Mouse (Mus musculus) mesoderm, embryonic 11.5 days (tissue): ENCODE results near the gene Cd274.
"Not testable (repeated sequence)": the region's sequence is repeated elsewhere in the genome, so short reads cannot be mapped to it uniquely, and the experiment has no call there.

Experiments
- DNase-seq: peaks from one replicate; pipeline ENCODE4 v3.0.0-alpha.2; 2012; ENCODE audit warnings: low read depth, low spot score

The Cd274 gene

DNA sequence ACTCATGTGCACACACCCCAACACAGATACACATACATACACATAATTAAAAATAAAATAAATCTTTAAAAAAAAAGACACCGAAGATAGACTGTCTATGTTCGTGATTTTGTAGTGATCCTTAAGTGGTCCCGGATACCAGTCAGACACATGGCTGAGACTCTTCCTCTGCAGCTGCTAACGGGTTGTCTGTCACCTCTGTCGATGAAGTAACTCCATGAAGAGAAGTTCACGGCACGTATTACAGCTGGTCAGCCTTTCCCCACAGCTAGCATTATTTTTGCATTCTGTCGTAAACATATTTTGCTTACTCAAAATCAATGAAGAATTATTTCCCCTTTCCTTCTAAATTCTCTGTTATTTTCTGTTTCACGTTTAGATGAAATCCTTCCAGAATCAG lies 26.1 kb downstream of the Cd274 start:
- DNase-seq: no peak

- no peak for DNase-seq
Measured at GRCm38 (mm10) chr19:29394721-29395120, 27.5 kb downstream of the Cd274 start.

- DNase-seq: no peak
Measured at GRCm38 (mm10) chr19:29396353-29396752, 29.1 kb downstream of the Cd274 start.

DNA sequence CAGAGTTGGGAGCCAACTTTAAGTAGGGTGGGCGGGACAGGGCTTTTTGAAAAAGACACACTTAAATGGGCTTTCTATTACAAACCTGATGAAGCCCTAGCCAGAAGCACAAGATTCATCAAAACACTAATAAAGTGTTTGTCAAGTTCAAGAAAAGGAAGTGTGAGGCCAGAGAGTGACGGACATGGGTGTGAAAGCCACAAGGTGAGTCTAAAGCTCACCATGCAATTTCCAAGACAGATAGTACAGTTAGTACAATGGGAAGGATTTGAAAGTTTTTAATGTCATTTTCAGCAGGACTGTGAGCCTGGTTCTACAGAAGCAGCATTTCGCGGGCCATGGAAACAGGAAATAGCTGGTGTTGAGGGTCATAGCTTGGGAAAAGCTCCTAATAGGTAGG lies 32.5 kb downstream of the Cd274 start:
- DNase-seq: no peak

DNA sequence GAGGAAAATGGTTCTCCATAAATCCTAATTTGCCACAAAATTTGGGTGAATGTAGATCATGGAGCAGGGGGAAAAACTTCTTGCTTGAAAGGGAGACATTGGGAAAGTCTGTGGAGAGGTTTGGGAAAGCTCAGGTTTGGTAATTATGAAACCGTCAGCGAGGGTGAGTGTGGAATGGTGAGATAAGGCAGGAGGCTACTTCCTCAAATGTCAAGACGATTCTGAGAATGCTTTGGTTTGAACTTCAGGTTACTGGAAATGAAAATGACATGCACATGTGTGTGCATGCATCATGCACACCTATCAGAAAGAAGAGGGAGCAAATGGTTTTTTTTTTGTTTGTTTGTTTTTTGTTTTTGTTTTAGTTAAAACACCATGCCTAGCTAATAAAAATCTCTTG lies 33.2 kb downstream of the Cd274 start:
- DNase-seq: no peak

GRCm38 (mm10) chr19:29402621-29403020 lies 35.4 kb downstream of the Cd274 start:
- no peak for DNase-seq

- no peak for DNase-seq
Measured at GRCm38 (mm10) chr19:29403251-29403650, 36.0 kb downstream of the Cd274 start.

DNA sequence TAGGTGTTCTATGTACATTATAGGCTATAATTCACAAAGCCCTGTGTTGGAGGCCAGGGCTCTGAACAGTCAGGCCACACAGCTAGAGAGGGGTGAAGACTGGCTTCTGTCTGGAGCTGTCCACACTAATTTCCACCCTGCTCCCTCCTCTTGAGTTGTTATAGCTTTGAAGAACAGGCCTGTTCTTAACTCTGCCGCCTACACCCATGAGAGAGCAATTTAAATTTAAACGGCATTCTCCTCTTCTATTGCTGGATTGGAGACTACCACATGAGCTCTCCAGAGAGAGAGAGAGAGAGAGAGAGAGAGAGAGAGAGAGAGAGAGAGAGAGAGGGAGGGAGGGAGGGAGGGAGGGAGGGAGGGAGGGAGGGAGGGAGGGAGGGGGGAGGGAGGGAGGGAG lies 38.1 kb downstream of the Cd274 start:
- DNase-seq: no peak

- no peak for DNase-seq
Measured at GRCm38 (mm10) chr19:29406042-29407017, 39.1 kb downstream of the Cd274 start.

GRCm38 (mm10) chr19:29410619-29411018 lies 43.4 kb downstream of the Cd274 start, which contains the start of gene Pdcd1lg2:
TSS of gene Pdcd1lg2 (plus strand) at chr19:29410919.
- DNase-seq: no peak

GRCm38 (mm10) chr19:29412476-29413420 lies 45.5 kb downstream of the Cd274 start:
- DNase-seq: peak; percentile 56

GRCm38 (mm10) chr19:29414513-29414912 lies 47.3 kb downstream of the Cd274 start:
- no peak for DNase-seq

- DNase-seq: not testable (repeated sequence)
Measured at GRCm38 (mm10) chr19:29414917-29415316, 47.7 kb downstream of the Cd274 start.

DNA sequence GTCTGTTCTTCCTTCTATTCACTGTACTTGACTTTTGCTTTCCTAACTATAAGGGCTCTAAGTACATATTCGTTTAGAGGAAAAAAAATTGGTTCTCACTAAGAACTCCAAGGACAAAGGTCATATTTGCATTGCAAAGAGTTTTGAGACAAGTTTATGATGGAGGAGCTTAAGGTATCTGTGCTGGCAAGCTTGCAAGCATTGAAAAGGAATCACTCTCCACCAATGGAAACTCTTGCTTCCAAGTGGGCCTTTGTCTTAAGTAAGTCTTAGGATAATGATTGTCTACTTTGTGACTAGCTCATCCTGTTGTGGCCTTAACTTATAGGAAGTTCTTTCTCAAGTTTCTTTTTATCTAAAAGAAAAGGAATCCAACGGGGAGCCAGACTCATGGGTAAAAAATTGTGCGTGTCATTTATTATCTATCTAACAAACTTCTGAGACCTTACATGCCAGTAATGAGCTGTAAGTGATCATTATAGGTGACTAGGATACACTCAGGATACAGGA lies 49.2 kb downstream of the Cd274 start:
- no peak for DNase-seq

DNA sequence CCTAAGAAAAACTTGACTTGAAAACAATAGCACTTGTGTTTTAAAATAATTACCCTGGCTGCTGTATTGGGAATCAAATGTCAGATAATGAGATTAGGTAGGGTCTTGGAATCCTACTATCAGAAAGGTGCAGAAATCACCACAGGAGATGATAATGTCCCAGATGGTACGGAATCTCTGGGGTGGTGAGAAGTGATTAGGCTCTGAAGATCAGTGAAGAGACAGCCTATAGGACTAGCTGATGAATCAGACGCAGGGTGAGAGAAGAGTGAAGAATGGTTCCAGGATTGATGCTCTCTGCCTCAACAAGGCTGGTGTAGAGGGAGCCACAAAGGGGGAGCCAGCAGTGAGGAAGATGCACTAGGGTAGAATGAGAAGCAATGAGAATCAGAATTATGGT lies 49.9 kb downstream of the Cd274 start:
- DNase-seq: no peak

- DNase-seq: no peak
Measured at GRCm38 (mm10) chr19:29417894-29418293, 50.6 kb downstream of the Cd274 start.

DNA sequence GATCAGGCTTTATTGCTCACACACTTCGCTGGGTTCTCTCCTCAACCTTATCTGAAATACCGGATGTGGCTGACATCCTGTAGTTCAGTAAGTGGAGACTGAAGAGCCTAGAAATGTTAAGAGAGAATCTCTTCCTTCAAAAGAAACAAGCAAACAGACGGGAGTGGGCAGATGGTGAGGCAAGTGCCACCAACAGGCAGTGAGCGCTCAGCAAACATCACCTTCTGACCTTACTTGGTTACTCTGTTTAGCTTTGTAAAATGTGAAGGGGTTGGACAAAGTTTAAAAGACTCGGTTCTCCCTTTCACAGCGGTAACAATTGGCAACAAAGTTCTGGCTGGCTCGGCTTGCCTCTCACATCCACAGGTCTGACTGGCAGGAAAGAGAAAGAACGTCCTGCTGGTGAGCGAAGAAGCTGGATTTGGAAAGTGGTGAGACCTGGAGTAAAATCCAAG lies 51.4 kb downstream of the Cd274 start:
- peak; percentile 5 for DNase-seq

- DNase-seq: no peak
Measured at GRCm38 (mm10) chr19:29419506-29419905, 52.3 kb downstream of the Cd274 start.

- no peak for DNase-seq
Measured at GRCm38 (mm10) chr19:29419946-29420345, 52.7 kb downstream of the Cd274 start.

- DNase-seq: no peak
Measured at GRCm38 (mm10) chr19:29420397-29420796, 53.1 kb downstream of the Cd274 start.

- no peak for DNase-seq
Measured at GRCm38 (mm10) chr19:29422013-29422645, 54.9 kb downstream of the Cd274 start.
